Mouse (Mus musculus) heart, postnatal 0 days (tissue): ENCODE results near the gene Trim38.

Source experiments
- CTCF ChIP-seq: IDR thresholded peaks from 2 replicates; pipeline ENCODE4 v1.5.1; 2016; ENCODE audit warnings: antibody characterized with exemption, control low read depth, low read depth
- EP300 ChIP-seq: IDR thresholded peaks from 2 replicates; pipeline ENCODE4 v1.6.1; 2016; ENCODE audit warnings: antibody characterized with exemption, low read depth

DNA sequence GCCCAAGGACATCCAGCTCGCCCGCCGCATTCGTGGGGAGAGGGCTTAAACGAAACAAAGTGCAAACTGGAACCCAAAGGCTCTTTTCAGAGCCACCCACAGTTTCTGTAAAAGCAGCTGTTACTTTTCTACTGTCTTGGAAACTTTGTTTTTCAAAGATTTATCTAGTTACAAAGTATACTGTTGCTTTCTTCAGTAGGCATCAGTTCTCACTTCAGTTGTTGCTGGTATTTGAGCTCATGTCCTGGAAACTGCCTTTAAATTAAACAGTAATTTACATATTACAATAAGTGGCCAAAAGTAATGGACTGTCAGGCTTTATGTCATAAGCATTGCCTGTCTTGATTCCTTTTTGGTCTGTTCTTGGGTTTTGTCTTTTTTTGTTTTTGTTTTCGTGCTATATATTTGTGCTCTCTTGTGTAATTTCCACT, 17.0 kb upstream of the Trim38 start:
- TF ChIP-seq CTCF (no peak), EP300 (no peak)
